Mouse (Mus musculus): ENCODE results near the gene Fat3. TPM values are rescaled to one million over a fixed set of nuclear protein-coding genes. Genes with fewer than 3 reads are reported as not detected.

Fat3 gene
- polyA plus RNA-seq, 1 experiment from 2014 or later: 1.8 TPM

DNA sequence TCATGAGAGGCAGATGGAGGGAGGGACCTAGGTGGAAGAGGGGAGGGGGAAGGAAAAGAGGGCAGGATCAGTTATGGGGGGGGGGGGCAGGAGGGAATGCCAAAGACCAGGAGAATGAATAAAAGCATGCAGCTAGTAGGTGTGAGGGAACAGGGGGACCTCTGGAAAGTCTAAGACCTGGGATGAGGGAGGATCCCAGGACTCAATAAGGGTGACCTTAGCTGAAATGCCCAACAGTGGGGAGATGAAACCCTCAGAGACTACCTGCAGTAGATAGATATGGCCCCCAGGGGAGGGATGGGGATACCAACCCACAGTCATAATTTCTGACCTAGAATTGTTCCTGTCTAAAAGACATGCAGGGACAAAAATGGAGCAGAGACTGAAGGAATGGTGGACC is 620.3 kb downstream of the Fat3 start:
- 0 out of 4 replicates have a peak, but pooled peaks cover 0 to 3% of the 10 kb centered on the region in 2 experiments for H3K4me1 ChIP-seq (ENCODE audit: control insufficient read depth in 2 of 2, insufficient read depth in 2 of 2, low read length in 2 of 2)
- H3K9me3 ChIP-seq (ENCODE audit: control insufficient read depth, low read length): no peaks in the 10 kb centered on the region
- no peak for ATAC-seq (ENCODE audit: insufficient number of reproducible peaks, insufficient read depth, low FRiP score, low read depth)
- no peak overlapping the region for H3K9ac ChIP-seq (ENCODE audit: low read length)
- no peak overlapping the region for H3K27ac ChIP-seq (replicated peaks in 1 of 2; ENCODE audit: control insufficient read depth in 1 of 2, insufficient read depth in 1 of 2, low read depth in 2 of 2, low read length in 2 of 2)
- no peaks in the 10 kb centered on the region; the same call in 1 of the 2 replicates for H3K27me3 ChIP-seq (ENCODE audit: control insufficient read depth, insufficient read depth, low read length)
- no peak overlapping the region for H3K4me2 ChIP-seq (ENCODE audit: low read length)
- no peaks in the 10 kb centered on the region for H3K36me3 ChIP-seq (ENCODE audit: control insufficient read depth, insufficient read depth, low read length)
- H3K4me3 ChIP-seq (ENCODE audit: control insufficient read depth in 1 of 2, insufficient read depth in 1 of 2, low read depth in 1 of 2, low read length in 2 of 2): no peak overlapping the region

DNA sequence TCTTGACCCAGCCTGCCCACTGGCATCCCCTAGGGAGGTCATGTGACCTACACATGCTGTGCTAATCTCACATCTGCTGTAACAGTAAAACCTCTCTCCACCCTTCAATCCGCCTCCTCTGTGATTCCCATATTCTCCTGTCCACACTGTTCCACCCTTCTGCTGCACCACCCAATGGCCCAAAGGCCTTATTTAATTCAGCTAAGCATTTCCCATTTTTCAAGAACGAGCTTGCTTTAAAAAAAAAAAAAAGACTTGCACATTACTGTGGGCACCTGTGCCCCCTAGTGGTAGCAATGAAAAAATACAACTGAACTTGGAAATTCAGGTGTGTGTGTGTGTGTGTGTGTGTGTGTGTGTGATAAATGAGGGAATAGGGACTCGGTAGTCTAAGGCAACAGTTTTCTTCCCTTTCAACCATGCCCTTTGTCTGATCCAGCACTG is 620.9 kb downstream of the Fat3 start:
- Histone ChIP-seq H3K4me3 (ENCODE audit: control insufficient read depth in 1 of 2, insufficient read depth in 1 of 2, low read depth in 1 of 2, low read length in 2 of 2) (no peak overlapping the region), H3K9me3 (ENCODE audit: control insufficient read depth, low read length) (no peaks in the 10 kb centered on the region), H3K36me3 (ENCODE audit: control insufficient read depth, insufficient read depth, low read length) (no peaks in the 10 kb centered on the region), H3K27me3 (ENCODE audit: control insufficient read depth, insufficient read depth, low read length) (no peaks in the 10 kb centered on the region; the same call in 1 of the 2 replicates), H3K9ac (ENCODE audit: low read length) (no peak overlapping the region), H3K27ac (replicated peaks in 1 of 2; ENCODE audit: control insufficient read depth in 1 of 2, insufficient read depth in 1 of 2, low read depth in 2 of 2, low read length in 2 of 2) (no peak overlapping the region), H3K4me2 (ENCODE audit: low read length) (no peak overlapping the region), H3K4me1 (ENCODE audit: control insufficient read depth in 2 of 2, insufficient read depth in 2 of 2, low read length in 2 of 2) (0 out of 4 replicates have a peak, but pooled peaks cover 0 to 3% of the 10 kb centered on the region in 2 experiments)
- ATAC-seq (ENCODE audit: insufficient number of reproducible peaks, insufficient read depth, low FRiP score, low read depth): no peak
- 18% methylated on average over 3 of the region's 3 CpGs for WGBS

DNA sequence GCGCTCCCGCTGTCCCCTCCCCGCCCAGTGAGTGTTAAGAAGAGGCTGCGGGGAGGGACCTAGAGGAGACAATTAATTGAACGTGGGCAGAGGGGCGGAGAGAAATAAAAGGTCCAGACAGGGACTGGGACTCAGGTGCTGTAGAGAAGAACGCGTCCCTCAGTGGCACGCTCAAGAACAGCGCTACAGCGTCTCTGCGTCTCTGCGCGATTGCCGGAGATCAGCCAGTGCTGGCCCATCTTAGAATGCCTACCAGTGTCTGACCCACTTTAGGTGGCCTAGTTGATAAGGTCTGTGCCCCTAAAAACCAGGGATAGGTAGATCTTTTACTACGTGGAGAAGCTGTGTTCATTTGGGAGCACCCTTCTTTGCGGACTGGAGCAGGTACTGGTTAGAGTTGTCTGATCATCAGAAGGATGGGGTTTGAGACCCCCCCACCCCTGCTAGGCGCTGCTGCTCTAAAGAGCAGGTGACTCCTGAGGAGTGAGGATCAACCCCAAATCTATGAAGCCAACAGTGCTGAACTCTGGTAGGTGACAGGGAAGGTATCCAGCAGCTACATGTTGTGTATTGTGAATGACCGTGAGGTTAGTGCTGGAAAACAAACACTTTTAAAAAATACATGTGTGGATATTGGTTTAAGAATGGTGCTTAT is 626.5 kb downstream of the Fat3 start, which contains the start of gene Mtnr1b:
Gene Mtnr1b, minus strand, starts transcription at position 51 of the 655 bp plus-strand sequence.
- Histone ChIP-seq H3K27me3 (ENCODE audit: control insufficient read depth, insufficient read depth, low read length) (peaks cover 15% of the 10 kb centered on the region), H3K27ac (replicated peaks in 1 of 2; ENCODE audit: control insufficient read depth in 1 of 2, insufficient read depth in 1 of 2, low read depth in 2 of 2, low read length in 2 of 2) (no peak within 1 kb of the TSS), H3K36me3 (ENCODE audit: control insufficient read depth, insufficient read depth, low read length) (no peaks in the 10 kb centered on the region), H3K4me2 (ENCODE audit: low read length) (no peak within 1 kb of the TSS), H3K4me1 (ENCODE audit: control insufficient read depth in 2 of 2, insufficient read depth in 2 of 2, low read length in 2 of 2) (peaks cover 0 to 3% of the 10 kb centered on the region in 2 experiments; a peak in 2 of 4 replicates), H3K9me3 (ENCODE audit: control insufficient read depth, low read length) (no peaks in the 10 kb centered on the region), H3K4me3 (ENCODE audit: control insufficient read depth in 1 of 2, insufficient read depth in 1 of 2, low read depth in 1 of 2, low read length in 2 of 2) (no peak within 1 kb of the TSS), H3K9ac (ENCODE audit: low read length) (no peak within 1 kb of the TSS)
- no peak; the same call in 1 of the 2 replicates for ATAC-seq (ENCODE audit: insufficient number of reproducible peaks, insufficient read depth, low FRiP score, low read depth)
- WGBS: 37% methylated on average over 19 of the region's 19 CpGs

DNA sequence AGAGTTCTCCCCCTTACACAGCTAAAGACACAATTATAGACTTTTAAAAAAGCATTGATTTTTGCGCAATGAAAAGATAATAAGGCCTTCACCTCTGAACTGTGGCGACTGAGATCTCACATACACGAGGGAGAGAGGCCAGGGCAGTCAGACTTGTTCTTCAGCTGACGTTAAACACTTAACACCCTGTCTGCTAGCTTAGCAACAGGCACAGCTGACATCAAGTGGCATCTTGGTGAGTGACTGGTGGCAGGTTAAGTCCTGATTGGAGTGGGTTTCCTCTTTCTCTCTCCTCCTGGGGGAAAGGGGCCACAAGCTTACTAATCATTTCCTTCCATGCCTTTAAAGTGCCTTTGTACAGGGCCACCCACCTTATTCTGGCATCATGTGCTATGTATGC is 631.1 kb downstream of the Fat3 start:
- Histone ChIP-seq H3K36me3 (ENCODE audit: control insufficient read depth, insufficient read depth, low read length) (no peaks in the 10 kb centered on the region), H3K4me2 (ENCODE audit: low read length) (no peak overlapping the region), H3K4me3 (ENCODE audit: control insufficient read depth in 1 of 2, insufficient read depth in 1 of 2, low read depth in 1 of 2, low read length in 2 of 2) (no peak overlapping the region), H3K27me3 (ENCODE audit: control insufficient read depth, insufficient read depth, low read length) (peaks cover 15% of the 10 kb centered on the region), H3K9me3 (ENCODE audit: control insufficient read depth, low read length) (no peaks in the 10 kb centered on the region), H3K4me1 (ENCODE audit: control insufficient read depth in 2 of 2, insufficient read depth in 2 of 2, low read length in 2 of 2) (peaks cover 0 to 3% of the 10 kb centered on the region in 2 experiments; a peak in 2 of 4 replicates), H3K9ac (ENCODE audit: low read length) (no peak overlapping the region), H3K27ac (replicated peaks in 1 of 2; ENCODE audit: control insufficient read depth in 1 of 2, insufficient read depth in 1 of 2, low read depth in 2 of 2, low read length in 2 of 2) (no peak overlapping the region)
- 27% methylated on average over 4 of the region's 4 CpGs for WGBS
- no peak for ATAC-seq (ENCODE audit: insufficient number of reproducible peaks, insufficient read depth, low FRiP score, low read depth)

DNA sequence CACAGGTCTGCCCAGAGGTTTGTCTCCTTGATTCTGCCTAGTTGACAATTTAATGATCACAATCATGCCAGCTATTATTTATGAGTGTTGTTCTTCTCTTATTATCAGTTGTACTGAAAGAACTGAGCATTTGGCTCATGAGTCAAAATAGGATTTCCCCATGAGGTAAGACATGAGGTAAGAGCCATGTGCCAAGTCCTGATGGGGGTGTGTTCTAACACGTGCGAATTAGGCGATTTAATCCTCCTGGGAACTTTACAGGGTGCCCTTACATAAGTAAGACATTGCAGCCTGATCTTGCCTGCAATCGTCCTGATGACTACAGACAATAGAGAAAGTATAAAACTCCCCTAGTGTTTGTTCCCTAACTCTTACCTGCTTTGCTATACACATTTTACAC is 631.6 kb downstream of the Fat3 start:
- Histone ChIP-seq H3K9ac (ENCODE audit: low read length) (no peak overlapping the region), H3K27me3 (ENCODE audit: control insufficient read depth, insufficient read depth, low read length) (peaks cover 10% of the 10 kb centered on the region), H3K4me1 (ENCODE audit: control insufficient read depth in 2 of 2, insufficient read depth in 2 of 2, low read length in 2 of 2) (peaks cover 0 to 3% of the 10 kb centered on the region in 2 experiments; a peak in 2 of 4 replicates), H3K4me2 (ENCODE audit: low read length) (no peak overlapping the region), H3K9me3 (ENCODE audit: control insufficient read depth, low read length) (no peaks in the 10 kb centered on the region), H3K27ac (replicated peaks in 1 of 2; ENCODE audit: control insufficient read depth in 1 of 2, insufficient read depth in 1 of 2, low read depth in 2 of 2, low read length in 2 of 2) (no peak overlapping the region), H3K4me3 (ENCODE audit: control insufficient read depth in 1 of 2, insufficient read depth in 1 of 2, low read depth in 1 of 2, low read length in 2 of 2) (no peak overlapping the region), H3K36me3 (ENCODE audit: control insufficient read depth, insufficient read depth, low read length) (no peaks in the 10 kb centered on the region)
- WGBS: 48% methylated on average over 4 of the region's 4 CpGs
- no peak for ATAC-seq (ENCODE audit: insufficient number of reproducible peaks, insufficient read depth, low FRiP score, low read depth)

DNA sequence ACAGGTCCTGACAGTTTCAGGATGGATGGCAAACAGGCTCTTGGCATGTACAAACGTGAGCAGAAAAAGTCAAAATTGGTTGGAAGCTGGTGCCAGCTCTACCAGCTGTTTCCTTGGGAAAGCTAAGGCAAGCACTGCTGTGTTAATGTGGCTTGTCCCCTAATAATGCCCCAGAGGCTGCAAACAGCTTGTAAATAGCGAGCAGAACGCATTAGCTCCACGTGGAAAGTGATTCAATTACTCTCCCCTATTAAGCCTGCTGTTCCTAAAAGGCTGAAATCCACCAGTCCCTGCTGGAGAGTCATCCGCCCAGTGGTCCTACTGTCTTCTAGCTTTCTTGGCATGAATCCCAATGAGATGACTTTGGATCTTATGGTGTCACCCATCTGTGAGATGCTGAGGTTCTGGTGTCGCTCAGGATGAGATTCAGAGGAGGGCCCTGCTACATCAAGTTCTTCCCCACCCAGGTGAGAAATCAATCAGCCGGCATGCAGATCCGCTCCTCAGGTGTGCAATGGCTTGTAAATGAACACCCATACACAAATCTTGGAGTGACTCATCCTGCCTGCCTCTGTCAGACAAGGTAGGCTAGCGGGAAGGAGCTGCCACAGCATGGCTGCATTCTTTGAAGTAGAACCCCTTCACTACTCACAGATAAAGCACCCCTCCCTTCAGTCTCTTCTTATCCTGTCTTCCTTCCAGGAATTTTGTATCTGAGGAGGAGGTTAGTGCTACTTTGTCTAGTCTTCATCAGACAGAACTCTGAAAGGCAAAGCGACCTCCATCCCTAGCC is 634.6 kb downstream of the Fat3 start:
- H3K36me3 ChIP-seq (ENCODE audit: control insufficient read depth, insufficient read depth, low read length): no peaks in the 10 kb centered on the region
- H3K9me3 ChIP-seq (ENCODE audit: control insufficient read depth, low read length): no peaks in the 10 kb centered on the region
- H3K9ac ChIP-seq (ENCODE audit: low read length): no peak overlapping the region
- no peak overlapping the region for H3K4me3 ChIP-seq (ENCODE audit: control insufficient read depth in 1 of 2, insufficient read depth in 1 of 2, low read depth in 1 of 2, low read length in 2 of 2)
- no peaks in the 10 kb centered on the region for H3K27me3 ChIP-seq (ENCODE audit: control insufficient read depth, insufficient read depth, low read length)
- no peak overlapping the region for H3K4me2 ChIP-seq (ENCODE audit: low read length)
- no peak for ATAC-seq (ENCODE audit: insufficient number of reproducible peaks, insufficient read depth, low FRiP score, low read depth)
- no peak overlapping the region for H3K27ac ChIP-seq (replicated peaks in 1 of 2; ENCODE audit: control insufficient read depth in 1 of 2, insufficient read depth in 1 of 2, low read depth in 2 of 2, low read length in 2 of 2)
- H3K4me1 ChIP-seq (ENCODE audit: control insufficient read depth in 2 of 2, insufficient read depth in 2 of 2, low read length in 2 of 2): peaks cover 0 to 3% of the 10 kb centered on the region in 2 experiments; a peak in 3 of 4 replicates
- 80% methylated on average over 10 of the region's 10 CpGs for WGBS

DNA sequence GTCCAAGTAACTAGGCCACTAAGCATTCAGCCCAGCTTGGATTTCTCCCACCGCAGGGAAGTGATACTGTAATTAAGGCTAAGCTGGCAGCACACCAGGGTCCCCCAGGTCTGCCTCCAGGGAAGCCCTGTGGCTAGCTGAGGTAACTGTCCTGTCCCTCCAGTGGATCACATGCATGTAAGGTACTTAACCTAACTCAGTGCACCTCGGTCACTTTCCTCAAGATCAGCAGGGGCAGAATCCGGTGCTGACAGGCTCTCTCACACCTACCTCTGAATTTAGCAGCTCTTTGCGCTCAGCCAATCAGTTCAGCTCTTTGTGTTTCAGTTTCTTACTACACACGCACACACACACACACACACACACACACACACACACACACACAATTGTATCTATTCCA is 639.7 kb downstream of the Fat3 start:
- no peaks in the 10 kb centered on the region for H3K36me3 ChIP-seq (ENCODE audit: control insufficient read depth, insufficient read depth, low read length)
- H3K27ac ChIP-seq (replicated peaks in 1 of 2; ENCODE audit: control insufficient read depth in 1 of 2, insufficient read depth in 1 of 2, low read depth in 2 of 2, low read length in 2 of 2): no peak overlapping the region
- H3K4me3 ChIP-seq (ENCODE audit: control insufficient read depth in 1 of 2, insufficient read depth in 1 of 2, low read depth in 1 of 2, low read length in 2 of 2): no peak overlapping the region
- 19% methylated on average over 5 of the region's 5 CpGs for WGBS
- H3K9ac ChIP-seq (ENCODE audit: low read length): no peak overlapping the region
- peaks cover 0 to 2% of the 10 kb centered on the region in 2 experiments; a peak in 2 of 4 replicates for H3K4me1 ChIP-seq (ENCODE audit: control insufficient read depth in 2 of 2, insufficient read depth in 2 of 2, low read length in 2 of 2)
- no peak overlapping the region for H3K4me2 ChIP-seq (ENCODE audit: low read length)
- H3K27me3 ChIP-seq (ENCODE audit: control insufficient read depth, insufficient read depth, low read length): no peaks in the 10 kb centered on the region
- ATAC-seq (ENCODE audit: insufficient number of reproducible peaks, insufficient read depth, low FRiP score, low read depth): peak; percentile 71; the same call in 1 of the 2 replicates
- H3K9me3 ChIP-seq (ENCODE audit: control insufficient read depth, low read length): no peaks in the 10 kb centered on the region
